Mouse (Mus musculus) gastrocnemius, adult 8-10 months (tissue): ENCODE results near the gene Angpt4. TPM values are rescaled to one million over a fixed set of nuclear protein-coding genes. Genes with fewer than 3 reads are reported as not detected.

Experiments
- DNase-seq, 2 experiments: peaks; one replicate each; pipeline ENCODE4 v3.0.0; 2022; ENCODE audit warnings: low spot score in 2 of 2
- microRNA-seq: library from miRNA; unstranded; fragments of <30 nt; microRNA quantifications from one replicate; pipeline ENCODE4 v1.2.0, GENCODE M21; 2022
- total RNA-seq, 4 experiments: library from RNA; stranded (reverse); gene quantifications; 2 replicates each; pipeline ENCODE4 v1.2.4; 2022

Gene Angpt4
- total RNA-seq, 4 experiments from 2014 or later: 0.16 TPM; not detected in 3

- no peak for DNase-seq
These were observed 69.3 kb downstream of the Angpt4 start for GRCm38 (mm10) chr2:151980355-151980693.

- no peak for DNase-seq
These were observed 70.3 kb downstream of the Angpt4 start for GRCm38 (mm10) chr2:151981268-151981667.

GRCm38 (mm10) chr2:151982476-151982875, 71.5 kb downstream of the Angpt4 start:
- DNase-seq: no peak

- DNase-seq: no peak
These were observed 73.0 kb downstream of the Angpt4 start for GRCm38 (mm10) chr2:151984019-151984418.

- DNase-seq: no peak
These were observed 74.6 kb downstream of the Angpt4 start for GRCm38 (mm10) chr2:151985426-151986172.

- DNase-seq: no peak
These were observed 75.9 kb downstream of the Angpt4 start for GRCm38 (mm10) chr2:151986958-151987357.

GRCm38 (mm10) chr2:151988978-151989377, 78.0 kb downstream of the Angpt4 start:
- no peak for DNase-seq

GRCm38 (mm10) chr2:151990985-151991394, 80.0 kb downstream of the Angpt4 start:
- DNase-seq: no peak

GRCm38 (mm10) chr2:151991446-151991845, 80.4 kb downstream of the Angpt4 start:
- no peak for DNase-seq

- DNase-seq: peak; percentile 63
These were observed 83.5 kb downstream of the Angpt4 start for GRCm38 (mm10) chr2:151994350-151995122.

Small RNA genes within 50 kb of the gene (microRNA-seq; reads per million reads assigned to microRNA genes)
- not detected for gene Mir1953

Other genes starting within 250 kb of the Angpt4 start
- gene Rad21l, start 242.7 kb upstream of the Angpt4 start, total RNA-seq: not detected
- gene Tmem74b, start 209.2 kb upstream of the Angpt4 start, total RNA-seq: 1 to 10 TPM in 3 of 4 experiments, under 1 TPM in 1; 0.46 to 1.8 (median 1.3) TPM
- gene Psmf1, start 167.0 kb upstream of the Angpt4 start, total RNA-seq: 10 to 100 TPM; 15.4 to 17.7 (median 16.8) TPM
- gene Rspo4, start 68.3 kb upstream of the Angpt4 start, total RNA-seq: not detected
- 1 to 10 TPM; 1.3 to 1.5 (median 1.4) TPM for gene Fam110a, start 69.0 kb downstream of the Angpt4 start, total RNA-seq
- gene Slc52a3, start 85.3 kb downstream of the Angpt4 start, total RNA-seq: under 1 TPM; 0.31 to 0.72 (median 0.57) TPM
- gene Scrt2, start 170.3 kb downstream of the Angpt4 start, total RNA-seq: not detected
- 10 to 100 TPM; 15.2 to 67.0 (median 22.7) TPM for gene Srxn1, start 194.3 kb downstream of the Angpt4 start, total RNA-seq
- gene Tcf15, start 232.4 kb downstream of the Angpt4 start, total RNA-seq: 10 to 100 TPM in 3 of 4 experiments, 1 to 10 TPM in 1; 7.4 to 14.4 (median 10.5) TPM